Mouse (Mus musculus) layer of hippocampus, adult 9-11 months (tissue): ENCODE results near the gene Lzts2.

ENCODE experiments used
- DNase-seq: peaks from one replicate; pipeline ENCODE4 v3.0.0; 2022

Lzts2 gene

DNA sequence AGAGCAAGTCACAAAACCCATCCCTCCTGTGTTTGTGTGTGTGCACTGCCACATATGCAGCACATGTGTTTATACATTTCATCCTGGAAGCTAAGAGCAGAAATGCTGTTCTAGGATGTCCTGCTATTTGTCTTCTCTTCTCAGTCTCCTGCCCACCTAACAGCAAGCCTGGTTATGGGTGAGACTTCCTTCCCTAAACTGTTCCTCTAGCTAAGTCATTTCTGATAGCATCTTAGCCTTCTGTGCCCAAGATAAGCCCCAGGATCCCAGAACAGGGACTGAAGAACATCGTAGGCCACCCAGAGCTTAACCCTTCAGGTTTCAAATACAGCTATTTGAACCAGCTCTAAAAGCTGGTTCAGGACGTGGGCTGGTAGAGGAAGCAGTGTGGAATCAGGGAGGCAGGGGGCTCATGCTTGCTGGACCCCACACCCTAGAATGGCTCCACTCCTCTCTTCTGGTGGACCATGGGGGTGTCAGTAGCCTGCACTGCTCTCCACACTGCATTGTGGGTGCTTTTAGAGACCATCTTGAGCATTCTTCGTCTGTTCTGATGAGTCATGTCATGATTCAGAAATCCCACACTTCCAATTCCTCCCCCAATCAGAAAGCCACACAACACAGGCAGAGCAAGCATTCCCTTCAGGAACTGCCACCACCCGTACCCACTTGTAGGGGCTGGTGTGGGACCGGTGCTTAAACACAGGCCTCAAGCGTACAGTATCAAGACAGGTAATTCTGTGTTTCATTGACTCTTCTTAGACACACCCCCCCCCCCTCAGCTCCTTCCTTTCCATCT lies 40.9 kb downstream of the Lzts2 start:
- DNase-seq, result no peak

DNA sequence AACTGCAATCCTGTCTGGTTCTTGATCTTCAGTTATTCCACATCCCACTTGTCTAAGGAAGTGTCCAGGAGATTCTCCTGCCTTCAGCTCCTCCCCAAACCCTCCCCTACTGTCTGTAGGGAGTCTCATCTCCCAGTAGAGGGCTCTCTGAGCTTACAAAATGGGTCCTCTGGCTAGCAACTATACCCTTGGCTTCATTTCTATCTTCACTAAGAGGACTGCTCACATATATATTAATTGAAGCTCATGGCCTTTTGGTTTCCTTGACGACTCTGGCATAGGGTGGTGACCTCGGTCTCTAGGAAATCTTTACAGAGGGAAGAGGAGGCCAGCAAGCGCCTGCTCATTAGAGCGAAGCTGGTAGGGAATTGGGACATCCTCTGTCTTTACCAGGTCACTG lies 42.1 kb downstream of the Lzts2 start:
- no peak for DNase-seq

DNA sequence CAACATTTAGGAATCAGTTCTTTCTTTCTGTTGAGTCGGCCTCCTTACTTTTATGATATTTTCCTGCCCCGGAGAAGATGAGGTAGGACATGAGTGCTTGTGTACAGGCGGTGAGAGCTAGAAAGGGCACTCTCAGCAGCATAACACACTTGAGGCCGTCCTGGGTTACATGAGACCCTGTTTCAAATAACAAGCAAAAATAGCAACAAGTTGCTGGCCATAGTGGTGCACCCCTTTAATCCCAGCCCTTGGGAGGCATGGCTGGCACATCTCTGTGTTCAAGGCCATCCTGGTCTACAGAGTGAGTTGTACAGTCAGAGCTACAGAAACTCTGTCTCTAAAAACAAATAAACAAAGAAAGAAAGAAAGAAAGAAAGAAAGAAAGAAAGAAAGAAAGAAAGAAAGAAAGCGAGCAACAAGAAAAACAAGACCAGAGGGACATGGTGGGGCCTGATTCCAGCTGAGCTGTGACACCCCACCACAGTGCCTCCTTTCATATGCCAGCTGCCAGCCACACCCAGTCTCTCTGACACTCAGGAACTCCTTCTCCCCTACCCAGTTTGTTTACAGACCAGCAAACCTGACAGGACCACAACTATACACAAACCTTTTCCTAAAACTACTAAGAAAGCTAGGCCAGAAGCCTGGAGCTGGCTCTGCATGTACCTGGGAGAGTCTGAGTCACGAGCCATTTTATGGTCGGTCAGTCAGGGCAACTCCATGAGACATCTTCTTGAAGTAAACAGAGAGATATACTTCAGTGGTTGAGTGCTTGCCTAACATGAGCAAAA lies 42.9 kb downstream of the Lzts2 start:
- no peak for DNase-seq

DNA sequence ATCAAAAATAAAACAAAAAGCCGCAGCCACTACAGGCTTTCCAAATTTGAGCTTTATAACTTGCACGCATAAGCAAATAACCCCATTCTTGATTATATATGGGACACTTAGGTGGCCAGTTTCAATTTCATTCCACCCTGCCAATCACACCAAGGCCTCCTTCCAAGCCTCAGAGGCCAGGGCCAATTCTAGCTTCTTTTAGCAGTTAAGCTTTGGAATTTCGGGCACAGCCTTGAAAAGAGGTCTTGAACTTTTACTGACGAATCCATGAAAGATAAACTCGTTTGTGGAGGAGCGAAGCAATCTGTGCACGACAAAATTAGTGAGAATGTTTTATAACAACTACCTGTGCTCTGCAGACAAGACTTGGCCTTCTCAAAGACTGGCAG lies 43.5 kb downstream of the Lzts2 start:
- DNase-seq, result no peak

DNA sequence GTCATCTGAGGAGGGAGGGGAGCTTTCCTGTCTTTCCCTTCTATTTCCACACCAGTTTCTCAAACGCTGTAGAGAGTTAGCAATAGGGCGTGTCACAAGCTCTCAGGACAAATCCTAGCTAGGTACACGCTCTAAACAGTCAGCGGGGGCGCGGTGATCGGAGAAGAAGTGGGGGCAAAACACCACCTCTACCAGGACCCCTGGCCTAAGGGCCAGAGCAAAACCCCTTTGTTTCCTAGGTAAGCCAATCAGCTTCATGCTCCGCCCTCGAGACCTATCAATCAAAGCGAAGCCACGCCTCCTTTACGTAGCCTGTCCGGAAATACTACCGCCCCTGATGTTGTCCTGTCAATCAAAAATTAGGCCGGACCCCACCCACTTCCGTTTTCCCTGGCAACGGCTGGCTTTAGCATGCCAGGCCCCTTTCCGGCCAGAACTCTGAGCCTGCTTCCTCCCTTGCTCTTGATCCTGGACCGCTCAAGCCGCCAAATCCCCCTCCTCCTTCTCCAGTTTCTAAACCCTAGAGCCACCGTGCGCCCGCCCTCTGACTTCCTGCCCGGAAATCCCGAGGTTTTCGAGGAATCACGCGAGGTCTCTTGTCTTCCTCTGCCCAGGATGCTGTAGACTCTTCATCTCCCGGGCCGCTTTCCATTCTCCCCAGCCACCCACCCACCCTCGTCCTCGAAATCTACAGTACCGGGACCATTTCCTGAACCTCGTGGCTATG lies 44.1 kb downstream of the Lzts2 start:
- peak; percentile 96 for DNase-seq

DNA sequence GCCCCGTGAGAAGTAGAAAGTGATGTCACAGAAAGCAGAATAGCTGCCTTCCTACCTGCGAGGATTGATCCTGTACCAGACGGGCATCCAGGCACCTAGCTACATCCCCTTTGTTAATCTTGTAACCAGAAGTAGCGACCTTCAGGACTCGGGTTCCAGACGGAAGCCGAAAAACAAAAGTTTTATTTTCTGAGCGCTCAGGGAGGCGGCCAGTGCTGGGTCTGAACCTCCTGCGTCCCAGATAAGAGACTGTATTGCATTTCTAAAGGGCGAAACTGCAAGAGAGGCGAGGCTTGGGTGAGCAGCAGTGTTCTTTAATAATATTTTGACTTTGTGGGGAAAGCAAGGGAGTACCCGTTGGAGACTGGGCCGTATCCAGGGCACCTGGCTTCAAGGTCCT lies 44.6 kb downstream of the Lzts2 start:
- DNase-seq, result no peak

DNA sequence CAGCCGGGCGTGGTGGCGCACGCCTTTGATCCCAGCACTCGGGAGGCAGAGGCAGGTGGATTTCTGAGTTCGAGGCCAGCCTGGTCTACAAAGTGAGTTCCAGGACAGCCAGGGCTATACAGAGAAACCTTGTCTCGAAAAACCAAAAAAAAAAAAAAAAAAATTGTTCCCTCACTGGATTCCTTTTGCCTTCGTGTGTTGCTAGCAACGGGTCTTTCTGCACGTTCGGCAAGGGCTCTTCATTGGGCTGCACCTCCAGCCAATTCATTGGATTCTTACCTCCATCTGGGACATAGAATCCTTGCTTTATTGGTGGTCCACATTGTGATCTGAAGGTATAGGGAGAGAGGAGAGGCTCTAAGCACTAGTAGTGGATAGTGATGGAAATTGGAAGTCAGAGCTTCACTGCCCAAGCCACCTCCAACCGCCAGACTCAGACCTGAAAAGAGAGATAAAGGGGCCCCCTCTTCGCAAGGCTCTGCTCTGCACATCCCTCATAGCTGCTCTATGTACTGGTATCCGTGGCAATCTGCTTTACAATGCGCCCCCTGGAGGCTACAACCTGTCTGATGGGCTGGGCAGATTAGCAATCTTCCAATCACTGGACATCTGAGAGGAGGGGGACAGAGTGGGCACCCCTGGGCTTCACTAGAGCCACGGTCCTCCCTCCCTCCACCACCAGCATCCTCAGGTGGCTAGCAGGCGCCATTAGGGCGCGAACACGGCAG lies 49.5 kb downstream of the Lzts2 start:
- no peak for DNase-seq

DNA sequence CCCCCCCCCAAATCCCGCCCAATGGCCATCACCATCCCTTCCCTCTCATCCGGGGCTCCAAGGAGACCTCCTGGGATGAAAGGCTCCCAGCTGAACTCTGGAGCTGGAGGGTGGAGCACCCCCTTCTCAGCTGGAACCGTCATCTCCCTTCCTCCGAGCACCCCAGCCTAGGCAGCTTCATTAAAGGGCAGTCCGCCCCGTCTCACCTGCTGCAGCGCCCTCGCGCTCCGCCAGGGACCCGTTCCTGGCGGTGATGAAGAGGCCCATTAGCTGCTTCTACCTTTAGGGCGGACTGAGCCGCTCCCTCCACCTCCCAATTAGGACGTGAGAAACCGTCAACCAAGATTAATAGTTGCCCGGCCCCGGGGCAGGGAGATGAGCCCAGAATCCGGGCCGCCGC lies 51.0 kb downstream of the Lzts2 start:
- no peak for DNase-seq

DNA sequence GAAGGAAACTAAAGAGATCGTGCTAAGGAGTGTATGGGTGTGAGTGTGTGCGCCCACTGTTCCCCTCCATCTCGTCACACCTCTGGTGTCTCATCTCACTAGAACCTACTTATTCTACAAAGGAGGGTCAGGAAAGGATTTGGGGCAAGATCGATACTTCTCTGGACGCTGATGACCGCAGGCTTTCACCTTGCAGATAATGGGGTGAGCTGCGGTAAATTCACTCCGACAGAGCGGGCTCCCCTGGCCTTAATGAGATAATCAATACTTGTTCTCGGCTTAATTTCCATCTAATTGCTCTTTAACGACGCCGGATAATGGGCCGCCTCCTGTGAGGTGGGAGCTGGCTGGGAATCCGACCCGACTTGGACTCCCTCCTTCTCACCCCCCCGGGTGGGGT lies 53.0 kb downstream of the Lzts2 start:
- no peak for DNase-seq

DNA sequence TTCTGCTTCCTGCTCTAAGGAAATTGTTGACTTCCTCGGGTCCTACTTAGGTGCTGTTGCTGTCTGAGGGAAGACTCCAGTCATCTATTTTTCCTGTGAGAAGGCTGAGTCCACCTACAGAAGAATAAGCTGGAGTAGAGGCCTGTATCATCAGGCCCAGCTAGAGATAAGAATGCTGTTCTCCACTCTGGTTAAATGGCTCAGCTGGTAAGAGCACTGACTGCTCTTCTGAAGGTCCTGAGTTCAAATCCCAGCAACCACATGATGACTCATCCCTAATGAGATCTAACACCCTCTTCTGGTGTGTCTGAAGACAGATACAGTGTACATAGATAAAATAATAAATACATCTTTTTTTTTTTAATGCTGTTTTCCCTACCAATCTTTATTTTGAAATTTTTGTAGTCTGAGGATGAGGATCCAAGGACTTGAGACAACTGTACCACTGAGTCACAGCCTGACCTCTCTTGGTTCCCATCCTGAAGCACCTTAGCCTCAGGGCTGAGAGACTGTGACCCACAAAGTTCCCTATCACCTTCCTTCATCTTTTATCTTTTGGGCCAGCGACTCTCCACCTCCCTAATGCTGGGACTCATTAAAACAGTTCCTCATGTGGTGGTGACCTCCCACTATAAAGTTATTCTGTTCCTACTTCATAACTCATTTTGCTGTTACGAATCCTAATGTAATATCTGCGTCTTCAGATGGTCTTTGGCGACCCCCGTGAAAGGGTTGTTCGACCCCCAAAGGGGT lies 53.7 kb downstream of the Lzts2 start:
- no peak for DNase-seq

DNA sequence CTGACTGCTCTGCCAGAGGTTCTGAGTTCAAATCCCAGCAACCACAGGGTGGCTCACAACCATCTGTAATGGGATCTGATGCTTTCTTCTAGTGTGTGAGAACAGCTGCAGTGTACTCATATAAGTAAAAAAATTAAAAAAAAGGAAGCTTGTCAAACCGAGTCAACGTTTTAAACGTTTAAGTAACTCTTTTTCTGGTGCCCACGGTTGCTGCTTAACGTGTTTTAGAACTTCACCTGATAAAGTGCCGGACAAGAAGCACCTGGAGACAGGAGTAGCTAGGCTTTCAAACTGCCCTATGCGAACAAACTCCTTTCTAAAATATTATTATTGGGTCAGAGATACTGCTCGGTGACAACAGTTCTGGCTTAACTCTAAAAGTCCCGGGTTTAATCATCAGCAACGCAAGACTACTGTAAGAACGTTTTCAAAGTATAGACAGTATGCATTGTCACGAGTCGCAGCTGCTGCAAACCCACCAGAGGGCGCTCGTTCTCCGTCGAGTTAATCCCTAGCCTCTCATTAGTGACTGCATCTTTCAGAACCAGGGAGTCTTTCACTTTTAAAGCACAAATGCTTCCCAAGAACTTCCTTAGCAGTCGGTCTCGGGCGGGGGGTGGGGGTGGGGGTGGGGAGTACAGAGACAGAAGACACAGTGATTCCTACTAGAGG lies 59.8 kb downstream of the Lzts2 start:
- DNase-seq, result no peak

DNA sequence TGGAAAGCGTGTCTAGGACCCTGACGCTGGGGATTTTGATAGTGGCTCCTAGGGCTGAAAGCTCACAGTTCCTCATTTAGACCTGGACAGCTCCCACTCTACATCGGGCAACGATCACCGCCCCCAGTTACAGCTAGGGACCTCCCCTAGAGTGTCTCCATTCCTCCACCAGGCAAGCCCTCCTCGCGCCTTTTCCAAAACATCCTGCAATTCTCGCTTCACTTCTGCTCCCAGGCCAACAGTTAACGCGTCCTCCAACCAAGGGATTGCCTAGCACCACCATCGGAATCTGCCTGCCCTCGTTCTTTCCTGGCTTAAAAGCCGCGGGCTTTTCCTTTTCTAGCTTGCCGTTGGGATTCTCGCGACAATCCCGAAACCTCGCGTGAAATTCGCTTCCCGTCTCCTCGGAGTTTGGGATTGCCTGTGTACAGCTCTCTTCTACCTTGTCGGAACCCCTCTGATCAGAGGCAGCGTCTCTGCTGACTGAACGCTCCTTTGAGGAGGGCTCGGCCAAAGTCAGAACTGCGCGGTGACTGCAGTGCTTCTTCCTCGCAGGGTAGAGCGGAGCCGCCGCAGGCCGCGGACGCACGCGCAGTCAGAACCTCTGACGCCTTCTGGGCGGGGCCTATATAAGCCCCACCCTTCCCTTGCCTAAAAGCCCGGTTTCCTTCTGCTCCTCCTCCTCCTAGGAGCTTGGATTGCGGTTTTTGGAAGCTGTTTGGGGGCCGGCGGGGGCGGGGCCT lies 60.5 kb downstream of the Lzts2 start, which contains the start of gene Kazald1:
Gene Kazald1, plus strand, starts transcription at position 662 of the 743 bp plus-strand sequence.
- DNase-seq, result peak; percentile 91

DNA sequence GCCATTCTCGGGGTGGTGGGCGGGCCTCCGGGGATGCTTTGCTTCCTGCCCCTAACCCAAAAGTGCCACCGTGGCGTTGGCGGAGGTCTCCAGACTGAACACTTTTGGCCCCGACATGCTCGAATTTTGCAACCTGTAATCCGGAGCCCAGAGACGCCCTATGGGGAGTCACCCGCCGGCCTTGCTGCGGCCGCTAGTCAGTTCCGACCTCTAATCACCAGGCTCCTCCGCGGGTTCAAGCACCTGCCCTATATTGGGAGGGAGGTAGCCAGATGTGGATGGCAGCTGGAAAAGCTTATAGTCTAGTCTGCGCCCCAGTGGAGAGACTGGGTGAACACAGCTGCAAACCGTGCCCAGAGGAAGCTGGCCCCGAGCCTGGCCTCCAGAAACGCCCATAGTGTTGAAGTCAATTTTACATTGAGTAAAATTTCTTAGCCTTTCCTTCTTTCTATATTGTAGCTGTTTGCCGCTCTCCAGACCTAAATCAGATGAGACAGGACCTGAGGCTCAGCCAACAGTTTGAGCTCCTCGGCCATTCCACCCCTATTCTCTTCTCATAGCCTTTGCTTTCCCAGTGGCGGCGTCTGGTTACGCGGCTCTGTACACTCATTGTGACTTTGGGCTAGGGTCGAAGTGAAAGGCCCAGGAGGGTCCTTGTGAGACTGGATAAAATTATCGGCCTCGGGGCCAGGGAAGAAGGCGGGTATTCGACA lies 61.3 kb downstream of the Lzts2 start:
- DNase-seq, result no peak

DNA sequence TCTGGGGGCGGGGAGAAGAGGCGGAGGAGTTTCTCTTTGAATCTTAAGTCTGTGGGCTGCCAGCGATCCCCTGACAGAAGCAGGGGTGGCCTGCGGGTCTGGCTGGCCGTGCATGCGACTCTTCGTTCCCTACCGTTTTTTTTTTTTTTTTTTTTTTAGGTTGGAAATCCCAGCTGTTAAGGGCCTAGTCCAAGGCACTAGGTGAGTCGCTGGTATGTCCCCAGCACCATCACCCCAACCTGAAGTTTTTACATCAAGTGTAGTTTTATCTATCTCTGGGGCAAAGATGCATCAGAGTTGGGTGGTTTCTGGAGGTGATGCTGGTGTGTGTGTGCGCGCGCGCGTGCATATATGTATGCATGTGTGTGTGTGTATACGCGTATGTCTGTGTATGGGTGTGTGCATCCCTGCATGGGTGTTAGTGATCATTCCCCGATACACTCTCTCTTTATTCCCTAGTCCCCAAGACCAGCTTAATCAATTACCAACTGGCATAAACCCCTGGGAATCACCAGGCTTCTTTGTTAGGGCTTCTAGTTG lies 61.9 kb downstream of the Lzts2 start:
- no peak for DNase-seq
